Mouse (Mus musculus) stomach, embryonic 16.5 days (tissue): ENCODE measurements around the gene Cnn2. TPM values are rescaled to one million over a fixed set of nuclear protein-coding genes. Genes with fewer than 3 reads are reported as not detected.
"Not testable (repeated sequence)": the region's sequence is repeated elsewhere in the genome, so short reads cannot be mapped to it uniquely, and the experiment has no call there.

Experiments
- ATAC-seq: fragments of 200-750 bp; cut with Nextera tagmentation; 2 replicates; pipeline ENCODE4 v1.8.0; 2017; ENCODE audit warnings: moderate number of reproducible peaks, moderate TSS enrichment; ENCODE audit not compliant: insufficient read depth, low FRiP score
- H3K27ac ChIP-seq: fragments of 300-500 bp; sonication (generic); 2 replicates; pipeline ENCODE4 v1.5.1; 2014; ENCODE audit warnings: low read length
- H3K27me3 ChIP-seq: fragments of 300-500 bp; sonication (generic); 2 replicates; pipeline ENCODE4 v1.6.1; 2014; ENCODE audit warnings: low read length, control low read depth, mixed read lengths; ENCODE audit not compliant: control insufficient read depth, insufficient read depth
- H3K36me3 ChIP-seq: fragments of 300-500 bp; sonication (generic); 2 replicates; pipeline ENCODE4 v1.6.1; 2014; ENCODE audit warnings: low read length; ENCODE audit not compliant: control insufficient read depth, insufficient read depth
- H3K4me1 ChIP-seq: fragments of 300-500 bp; sonication (generic); 2 replicates; pipeline ENCODE4 v1.6.1; 2014; ENCODE audit warnings: low read length, control low read depth, mixed read lengths; ENCODE audit not compliant: control insufficient read depth, insufficient read depth
- H3K4me2 ChIP-seq: fragments of 300-500 bp; sonication (generic); 2 replicates; pipeline ENCODE4 v1.6.1; 2014; ENCODE audit warnings: low read depth, low read length, mixed read lengths
- H3K4me3 ChIP-seq: fragments of 300-500 bp; sonication (generic); replicated peaks from 2 replicates; pipeline ENCODE4 v1.5.1; 2014; ENCODE audit warnings: mild to moderate bottlenecking, low read length
- H3K9ac ChIP-seq: fragments of 300-500 bp; sonication (generic); 2 replicates; pipeline ENCODE4 v1.6.1; 2014; ENCODE audit warnings: low read length
- H3K9me3 ChIP-seq: fragments of 300-500 bp; sonication (generic); replicated peaks from 2 replicates; pipeline ENCODE4 v1.6.1; 2016; ENCODE audit warnings: low read length, control low read depth; ENCODE audit not compliant: control insufficient read depth
- WGBS: fragments of 180-500 bp; shearing (Covaris S2); extraction: QIAGEN DNeasy Blood & Tissue Kit; methylation state at CpG from one replicate; pipeline ENCODE4 v1.1.7; 2014; 5-methylcytosine and 5-hydroxymethylcytosine counted together
- polyA plus RNA-seq: library from polyadenylated mRNA; unstranded; fragments of >200 nt; fragmentation: Nextera tagmentation; extraction: Ambion mirVana; gene quantifications from 2 replicates; pipeline ENCODE4 v1.2.1, GENCODE M21; 2015

Gene Cnn2
- polyA plus RNA-seq, 1 experiment from 2014 or later: 333 TPM

DNA sequence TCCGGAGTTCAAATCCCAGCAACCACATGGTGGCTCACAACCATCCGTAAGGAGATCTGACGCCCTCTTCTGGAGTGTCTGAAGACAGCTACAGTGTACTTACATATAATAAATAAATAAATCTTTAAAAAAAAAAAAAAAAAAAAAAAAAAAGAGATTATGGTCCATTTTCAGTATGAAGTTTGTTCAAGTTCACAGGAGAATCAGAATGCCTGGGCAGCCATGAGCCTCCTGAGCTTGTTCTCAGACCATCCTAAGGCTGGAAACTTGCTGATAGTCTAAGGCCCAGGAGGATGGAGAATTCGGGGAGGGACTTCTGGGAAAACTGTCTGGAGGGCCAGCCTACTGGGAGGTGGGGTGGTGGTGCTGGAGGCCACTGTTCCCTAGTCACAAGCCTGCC, 57.0 kb downstream of the Cnn2 start:
- not testable (repeated sequence) for H3K27ac ChIP-seq, H3K27me3 ChIP-seq, H3K4me3 ChIP-seq, H3K4me2 ChIP-seq, H3K9ac ChIP-seq, H3K4me1 ChIP-seq, H3K36me3 ChIP-seq, ATAC-seq, H3K9me3 ChIP-seq
- 84% methylated on average over 2 of the region's 4 CpGs for WGBS

Other genes with a start within 250 kb of the Cnn2 start
- gene Polrmt, start 242.0 kb upstream of the Cnn2 start, polyA plus RNA-seq: 33.3 and 40.9 TPM in 2 replicates
- 0.37 and 0.50 TPM in 2 replicates for gene Fgf22, start 233.5 kb upstream of the Cnn2 start, polyA plus RNA-seq
- gene Rnf126, start 221.6 kb upstream of the Cnn2 start, polyA plus RNA-seq: 29.9 and 34.8 TPM in 2 replicates
- gene Fstl3, start 211.3 kb upstream of the Cnn2 start, polyA plus RNA-seq: 18.1 and 23.1 TPM in 2 replicates
- 0.55 and 0.72 TPM in 2 replicates for gene Prss57, start 197.6 kb upstream of the Cnn2 start, polyA plus RNA-seq
- 56.8 and 58.0 TPM in 2 replicates for gene Palm, start 195.0 kb upstream of the Cnn2 start, polyA plus RNA-seq
- gene Misp, start 167.6 kb upstream of the Cnn2 start, polyA plus RNA-seq: 50.6 and 62.3 TPM in 2 replicates
- 268 and 308 TPM in 2 replicates for gene Ptbp1, start 134.2 kb upstream of the Cnn2 start, polyA plus RNA-seq
- gene Prtn3, start 114.1 kb upstream of the Cnn2 start, polyA plus RNA-seq: 4.1 and 7.2 TPM in 2 replicates
- gene Plppr3, start 114.0 kb upstream of the Cnn2 start, polyA plus RNA-seq: 28.7 and 29.1 TPM in 2 replicates
- gene Elane, start 102.3 kb upstream of the Cnn2 start, polyA plus RNA-seq: 6.3 and 9.8 TPM in 2 replicates
- gene Cfd, start 97.7 kb upstream of the Cnn2 start, polyA plus RNA-seq: not detected in 2 replicates
- gene Med16, start 79.7 kb upstream of the Cnn2 start, polyA plus RNA-seq: 39.6 and 42.3 TPM in 2 replicates
- 4.1 TPM in 1 of 2 replicates, not detected in the other for gene Gm26602, start 77.7 kb upstream of the Cnn2 start, polyA plus RNA-seq
- gene Kiss1r, start 71.6 kb upstream of the Cnn2 start, polyA plus RNA-seq: 0.89 and 0.97 TPM in 2 replicates
- gene R3hdm4, start 67.4 kb upstream of the Cnn2 start, polyA plus RNA-seq: 160 and 176 TPM in 2 replicates
- gene Arid3a, start 61.5 kb upstream of the Cnn2 start, polyA plus RNA-seq: 4.9 and 5.2 TPM in 2 replicates
- gene Wdr18, start 28.4 kb upstream of the Cnn2 start, polyA plus RNA-seq: 76.7 and 86.9 TPM in 2 replicates
- gene Grin3b, start 17.9 kb upstream of the Cnn2 start, polyA plus RNA-seq: 0.21 and 0.45 TPM in 2 replicates
- gene Tmem259, start 4.3 kb upstream of the Cnn2 start, polyA plus RNA-seq: 5.6 TPM in 2 replicates
- 6.3 and 7.4 TPM in 2 replicates for gene Abca7, start 7.9 kb downstream of the Cnn2 start, polyA plus RNA-seq
- gene Arhgap45, start 28.1 kb downstream of the Cnn2 start, polyA plus RNA-seq: 7.8 and 9.7 TPM in 2 replicates
- gene Polr2e, start 51.2 kb downstream of the Cnn2 start, polyA plus RNA-seq: 174 and 180 TPM in 2 replicates
- gene Gpx4, start 58.6 kb downstream of the Cnn2 start, polyA plus RNA-seq: 445 and 507 TPM in 2 replicates
- gene Sbno2, start 117.0 kb downstream of the Cnn2 start, polyA plus RNA-seq: 17.2 and 19.0 TPM in 2 replicates
- gene Stk11, start 127.2 kb downstream of the Cnn2 start, polyA plus RNA-seq: 14.5 and 14.8 TPM in 2 replicates
- gene Atp5d, start 150.0 kb downstream of the Cnn2 start, polyA plus RNA-seq: 536 and 594 TPM in 2 replicates
- gene Cbarp, start 152.3 kb downstream of the Cnn2 start, polyA plus RNA-seq: 3.1 and 3.9 TPM in 2 replicates
- 7.8 and 9.8 TPM in 2 replicates for gene Midn, start 159.7 kb downstream of the Cnn2 start, polyA plus RNA-seq
- gene Cirbp, start 177.4 kb downstream of the Cnn2 start, polyA plus RNA-seq: 69.8 and 80.8 TPM in 2 replicates
- 16.4 and 16.6 TPM in 2 replicates for gene 1600002K03Rik, start 184.4 kb downstream of the Cnn2 start, polyA plus RNA-seq
- gene Efna2, start 190.9 kb downstream of the Cnn2 start, polyA plus RNA-seq: 9.3 and 10.5 TPM in 2 replicates
- 50.8 and 51.6 TPM in 2 replicates for gene Mum1, start 237.8 kb downstream of the Cnn2 start, polyA plus RNA-seq